Mouse (Mus musculus): ENCODE results near the gene Cog1.

The Cog1 gene

DNA sequence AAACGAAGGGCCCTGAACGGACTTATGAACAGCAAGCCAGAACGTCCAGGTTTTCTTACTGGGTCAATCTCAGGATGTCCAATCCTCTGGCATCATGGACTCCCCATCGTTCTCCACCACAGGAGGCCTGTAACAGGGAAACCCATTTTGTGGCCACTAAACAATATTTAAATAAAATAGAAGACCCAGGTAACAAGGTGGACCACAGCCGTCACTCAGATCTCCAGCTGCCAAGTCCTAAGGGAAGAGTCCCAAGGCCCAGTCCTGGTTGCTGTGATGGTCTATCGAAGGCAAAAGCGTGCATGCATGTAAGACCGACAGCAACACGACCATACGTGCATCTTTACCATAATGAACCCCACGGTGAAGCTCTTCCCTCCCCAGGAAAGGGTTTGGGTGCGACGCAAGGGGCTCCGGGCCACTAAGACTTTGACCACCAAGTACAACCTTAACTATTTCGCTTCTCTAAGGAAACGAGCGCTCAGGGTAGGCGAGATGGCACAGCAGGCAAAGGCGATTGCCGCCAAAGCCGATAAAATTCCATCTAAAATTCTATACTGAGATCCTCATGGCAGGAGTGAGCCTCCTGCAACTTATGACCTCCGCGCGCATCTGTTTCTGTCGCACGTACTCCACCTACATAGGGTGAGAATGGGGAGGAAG is at the start of gene Cog1:
TSS of gene Cog1 (plus strand) at position 480 of the 663 bp plus-strand sequence.
- DNase-seq = no peak

DNA sequence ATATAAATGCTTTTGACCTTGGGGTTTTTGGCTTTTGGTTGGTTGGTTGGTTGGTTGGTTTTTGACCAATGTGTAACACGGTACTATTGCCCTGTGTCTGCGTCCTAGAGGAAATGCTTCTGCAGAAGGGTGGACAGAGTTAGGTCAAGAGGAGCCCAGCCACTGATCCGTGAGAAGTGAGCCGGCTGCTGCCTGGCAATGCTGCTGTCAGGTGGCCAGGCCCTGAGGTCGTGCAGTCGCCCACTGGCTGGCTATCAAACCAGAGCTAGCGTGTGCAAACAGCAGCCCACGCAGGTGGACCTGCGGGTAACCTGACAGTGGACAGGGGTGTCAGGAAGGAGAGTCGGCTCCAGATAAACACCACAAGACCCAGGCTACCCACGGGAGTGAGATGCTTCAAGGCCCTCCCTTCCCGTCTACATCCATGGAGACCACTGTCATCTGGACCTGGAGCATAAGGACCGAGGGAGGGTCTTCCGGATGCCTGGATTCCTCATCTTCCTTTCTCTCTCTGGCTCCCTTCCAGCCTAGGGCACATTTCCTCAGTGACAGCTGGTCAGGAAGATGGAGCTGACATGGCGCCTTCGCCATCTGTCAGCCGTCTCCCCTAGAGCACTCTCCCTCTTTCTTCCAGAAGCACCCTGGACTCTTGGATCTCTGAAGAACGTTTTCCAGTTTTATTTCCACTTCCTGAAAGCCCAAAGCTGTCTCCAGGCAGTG is 48.3 kb upstream of the Cog1 start:
- no peak for DNase-seq

- DNase-seq = no peak
These were observed 47.2 kb upstream of the Cog1 start for GRCm38 (mm10) chr11:113601616-113602343.

- no peak for DNase-seq
These were observed 41.4 kb upstream of the Cog1 start for GRCm38 (mm10) chr11:113607556-113607955.

DNA sequence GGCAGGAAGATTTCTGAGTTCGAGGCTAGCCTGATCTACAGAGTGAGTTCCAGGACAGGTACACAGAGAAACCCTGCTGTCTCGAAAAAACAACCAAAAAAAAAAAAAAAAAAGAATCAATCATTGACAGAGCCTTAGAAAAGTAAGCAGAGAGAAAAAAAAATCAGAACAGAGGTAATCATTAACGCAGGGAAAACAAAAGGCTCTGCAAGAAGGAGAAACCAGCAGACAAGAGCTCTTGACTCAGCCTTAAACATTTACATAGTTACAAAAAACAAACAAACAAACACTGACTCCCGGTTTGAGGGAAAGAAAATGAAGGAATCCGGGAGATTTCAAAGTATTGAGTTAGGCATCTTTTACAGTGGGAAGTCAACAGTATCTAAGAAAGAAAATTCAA is 39.4 kb upstream of the Cog1 start:
- DNase-seq = peak; percentile 18

GRCm38 (mm10) chr11:113610266-113610665 is 38.7 kb upstream of the Cog1 start:
- no peak for DNase-seq

DNA sequence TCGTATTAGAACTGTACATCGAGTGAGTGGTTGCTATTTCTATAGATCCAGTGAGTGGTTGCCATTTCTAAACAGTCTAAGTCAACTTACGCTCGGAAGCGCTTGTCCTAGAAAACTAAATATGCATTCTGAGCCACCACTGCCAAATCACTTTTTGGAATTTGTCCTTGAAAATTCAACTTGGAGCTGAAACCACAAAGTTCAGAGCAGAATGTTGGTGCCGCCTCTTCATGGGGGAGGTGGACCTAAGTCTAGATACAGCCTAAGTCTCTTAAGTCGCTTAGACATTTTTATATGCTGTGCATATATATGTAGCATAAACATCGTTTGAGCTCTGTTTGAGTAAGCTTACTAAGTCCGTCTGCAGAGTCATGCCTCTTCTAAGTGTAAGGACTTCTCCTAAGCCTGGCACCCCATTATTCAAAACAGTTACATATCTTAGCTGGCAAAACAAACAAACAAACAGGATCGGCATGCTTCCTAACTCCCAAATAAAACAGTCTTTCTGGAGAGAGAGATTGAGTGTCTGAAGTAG is 37.8 kb upstream of the Cog1 start:
- no peak for DNase-seq

- DNase-seq = peak; percentile 68
These were observed 37.0 kb upstream of the Cog1 start for GRCm38 (mm10) chr11:113611664-113612611.

DNA sequence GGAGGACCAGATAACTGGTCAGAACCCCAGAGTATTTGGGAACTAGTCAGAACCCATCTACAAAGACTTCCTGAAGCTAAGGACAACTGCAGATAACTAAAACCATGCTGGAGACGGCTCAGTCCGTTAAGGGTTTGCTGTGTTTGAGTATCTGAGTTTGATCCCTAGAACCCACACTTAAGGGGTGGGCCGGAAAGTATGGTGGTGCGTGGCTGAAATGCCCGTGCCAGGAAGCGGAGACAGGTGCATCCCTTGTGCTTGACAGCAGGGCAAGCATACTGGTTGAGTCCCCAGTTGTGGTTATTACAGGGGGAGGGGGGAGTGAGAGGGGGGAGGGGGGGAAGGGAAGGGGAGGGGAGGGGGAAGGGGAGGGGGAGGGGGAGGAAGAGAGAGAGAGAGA is 34.5 kb upstream of the Cog1 start:
- no peak for DNase-seq

- DNase-seq = peak; percentile 85
These were observed 31.6 kb upstream of the Cog1 start for GRCm38 (mm10) chr11:113617132-113617911.

- DNase-seq = no peak
These were observed 30.7 kb upstream of the Cog1 start for GRCm38 (mm10) chr11:113618303-113618671.

GRCm38 (mm10) chr11:113618672-113619419 is 30.1 kb upstream of the Cog1 start, which contains the start of gene Sstr2:
Sstr2 (plus strand) TSS chr11:113619342.
- DNase-seq = peak; percentile 84

DNA sequence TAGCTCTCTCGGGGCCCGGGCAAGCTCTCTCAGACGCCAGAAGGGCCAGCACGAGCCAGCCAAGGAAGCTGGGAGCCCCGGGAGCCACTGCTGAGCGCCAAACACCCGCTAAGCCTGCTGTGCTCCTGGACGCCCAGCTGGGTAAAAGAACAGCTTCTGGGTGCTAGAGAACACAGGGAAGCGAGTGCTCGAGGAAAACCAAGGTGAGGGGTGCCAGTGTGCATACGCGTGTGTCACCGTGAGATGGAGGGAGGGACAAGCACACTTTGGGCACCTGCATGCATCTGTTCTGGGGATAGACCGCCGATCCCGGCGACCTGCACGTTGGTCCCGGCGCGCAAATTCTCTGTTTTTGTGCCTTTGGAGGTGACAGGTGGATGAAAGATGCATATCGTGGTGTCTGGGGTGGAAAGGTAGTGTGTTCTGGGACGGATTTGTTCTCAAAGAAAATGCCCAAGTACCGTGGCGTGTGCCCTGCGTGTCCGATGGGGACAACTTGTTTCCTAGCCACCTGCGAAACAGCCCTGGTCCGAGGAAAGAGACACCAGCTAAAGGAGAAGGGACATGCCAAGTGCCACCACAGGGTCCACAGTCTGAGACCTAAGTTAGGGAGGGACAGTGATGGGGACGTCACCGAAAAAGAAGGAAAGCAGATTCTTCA is 29.4 kb upstream of the Cog1 start:
- DNase-seq = no peak

DNA sequence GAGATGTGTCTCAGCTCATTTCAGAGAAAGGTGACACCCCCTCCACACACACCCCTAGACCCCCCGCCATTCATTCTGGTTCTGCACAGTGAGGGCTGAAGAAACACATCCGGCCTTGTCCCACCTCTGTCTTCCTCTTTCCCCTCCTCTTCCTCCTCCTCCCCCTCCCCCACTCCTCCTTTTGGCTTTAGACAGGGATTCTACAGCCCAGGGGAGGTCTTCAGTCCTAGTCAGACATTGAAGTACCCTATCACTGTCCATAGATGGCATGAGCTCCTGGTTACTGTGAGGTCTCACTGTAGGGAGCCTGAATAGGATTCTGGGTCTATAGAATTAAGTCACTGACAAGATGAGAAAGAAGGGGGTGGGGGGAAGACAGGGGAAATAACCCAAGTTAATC is 28.0 kb upstream of the Cog1 start:
- no peak for DNase-seq

DNA sequence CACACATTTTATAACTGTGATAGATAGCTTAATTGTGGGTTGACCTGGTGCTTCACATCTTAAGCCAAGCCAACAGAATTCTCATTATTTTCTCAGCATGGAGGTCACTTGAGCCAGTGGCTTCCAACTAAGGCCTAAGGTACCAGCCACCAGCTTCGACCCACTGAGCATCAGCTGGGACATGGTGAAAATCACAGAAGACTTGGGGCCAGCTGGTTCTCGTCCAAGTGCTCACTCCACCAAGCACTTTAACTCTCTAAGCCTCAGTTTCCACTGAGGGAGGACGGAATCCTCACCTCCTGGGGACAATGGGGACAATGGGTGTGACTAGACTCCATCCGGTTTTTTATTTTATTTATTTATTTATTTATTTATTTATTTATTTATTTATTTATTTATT is 26.9 kb upstream of the Cog1 start:
- no peak for DNase-seq

- DNase-seq = no peak
These were observed 23.5 kb upstream of the Cog1 start for GRCm38 (mm10) chr11:113625437-113625836.

GRCm38 (mm10) chr11:113627785-113628184 is 21.2 kb upstream of the Cog1 start:
- peak; percentile 37 for DNase-seq

DNA sequence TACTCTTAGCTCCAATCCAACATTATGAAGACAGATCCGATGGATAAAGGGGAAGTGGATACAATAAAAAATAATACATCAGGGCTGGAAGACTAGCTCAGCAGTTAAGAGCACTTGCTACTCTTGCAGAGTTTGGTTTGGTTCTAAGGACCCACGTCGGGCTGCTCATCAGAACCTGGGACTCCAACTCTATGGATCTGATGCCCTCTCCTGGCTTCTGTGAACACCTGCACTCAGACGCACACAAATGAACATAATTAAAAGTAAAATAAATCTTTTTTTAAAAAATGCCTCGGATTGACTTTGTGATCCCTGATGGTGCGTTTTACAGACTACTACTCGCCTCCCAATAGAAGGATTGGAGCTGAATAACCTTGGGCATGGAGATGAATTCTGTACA is 18.3 kb upstream of the Cog1 start:
- DNase-seq = no peak

GRCm38 (mm10) chr11:113631302-113631701 is 17.7 kb upstream of the Cog1 start:
- DNase-seq = peak; percentile 42

GRCm38 (mm10) chr11:113631862-113632261 is 17.1 kb upstream of the Cog1 start:
- no peak for DNase-seq

Data from lung, postnatal 36 days (tissue).